Mouse (Mus musculus) bone marrow macrophage, adult 2 months (primary cell): ENCODE results near the gene Plk5.

Experiments used
- CTCF ChIP-seq: IDR thresholded peaks from 2 replicates; pipeline ENCODE4 v1.5.1; 2012; ENCODE audit warnings: low read depth, mild to moderate bottlenecking, low read length, moderate library complexity
- POLR2A ChIP-seq: IDR thresholded peaks from 2 replicates; pipeline ENCODE4 v1.6.1; 2012; ENCODE audit warnings: mild to moderate bottlenecking, low read depth, low read length, borderline replicate concordance

GRCm38 (mm10) chr10:80412656-80413541 lies 56.6 kb downstream of the Plk5 start:
- TF ChIP-seq POLR2A = no peak
- no peak for TF ChIP-seq CTCF
